In genomic region chr12:93063864-93064263, GRCm38 (mm10) we compare ENCODE assay signal across 26 mouse cellular contexts.
DNase-seq lines count a peak whose midpoint lies in the region; ATAC-seq and TF ChIP-seq lines count a peak whose summit lies in the region.
"Had no signal": no experiment of that assay in that cellular context is flagged by ENCODE, and none has a peak within 500 bp of the region (broad histone marks: within the 10 kb centered on the region; RNA-seq: fewer than 3 reads in every experiment).

No protein-coding gene starts in this region.

- no peaks in the 10 kb centered on the region for H3K36me3 ChIP-seq in embryonic facial prominence, embryonic 14.5 days (ENCODE audit: control insufficient read depth, insufficient read depth, low read length)
- H3K36me3 ChIP-seq in embryonic facial prominence, embryonic 10.5 days (replicated peaks): no peaks in the 10 kb centered on the region
- no peaks in the 10 kb centered on the region for H3K36me3 ChIP-seq in kidney, embryonic 15.5 days
- H3K36me3 ChIP-seq in kidney, postnatal 0 days (ENCODE audit: insufficient read depth, low read length): no peaks in the 10 kb centered on the region
- H3K36me3 ChIP-seq: embryonic facial prominence, embryonic 13.5 days; forebrain, embryonic 10.5 days; forebrain, embryonic 12.5 days; G1E had no signal

- H3K4me2 ChIP-seq in embryonic facial prominence, embryonic 14.5 days (ENCODE audit: low read depth, low read length): no peak overlapping the region
- H3K4me2 ChIP-seq in kidney, embryonic 15.5 days: no peak overlapping the region
- H3K4me2 ChIP-seq in kidney, postnatal 0 days (ENCODE audit: low read length): no peak overlapping the region
- H3K4me2 ChIP-seq: embryonic facial prominence, embryonic 13.5 days; forebrain, embryonic 12.5 days had no signal

- H3K9me3 ChIP-seq in embryonic facial prominence, embryonic 14.5 days (ENCODE audit: control insufficient read depth, low read length): no peaks in the 10 kb centered on the region
- H3K9me3 ChIP-seq in embryonic facial prominence, embryonic 10.5 days: no peaks in the 10 kb centered on the region
- no peaks in the 10 kb centered on the region for H3K9me3 ChIP-seq in kidney, embryonic 15.5 days (replicated peaks)
- H3K9me3 ChIP-seq in kidney, postnatal 0 days (replicated peaks; ENCODE audit: low read length): no peaks in the 10 kb centered on the region
- H3K9me3 ChIP-seq: embryonic facial prominence, embryonic 13.5 days; forebrain, embryonic 10.5 days; forebrain, embryonic 12.5 days had no signal

- no peaks in the 10 kb centered on the region for H3K27me3 ChIP-seq in embryonic facial prominence, embryonic 14.5 days (replicated peaks; ENCODE audit: control insufficient read depth, insufficient read depth, low read length)
- H3K27me3 ChIP-seq in embryonic facial prominence, embryonic 10.5 days (replicated peaks; ENCODE audit: low read depth, poor library complexity, severe bottlenecking): no peaks in the 10 kb centered on the region
- no peaks in the 10 kb centered on the region for H3K27me3 ChIP-seq in kidney, embryonic 15.5 days
- H3K27me3 ChIP-seq in kidney, postnatal 0 days (ENCODE audit: insufficient read depth, low read length): no peaks in the 10 kb centered on the region
- H3K27me3 ChIP-seq: CH12.LX; embryonic facial prominence, embryonic 13.5 days; forebrain, embryonic 12.5 days; Patski had no signal

- H3K27ac ChIP-seq in embryonic facial prominence, embryonic 14.5 days (replicated peaks; ENCODE audit: low read depth, low read length): no peak overlapping the region
- H3K27ac ChIP-seq in embryonic facial prominence, embryonic 10.5 days (replicated peaks): no peak overlapping the region
- H3K27ac ChIP-seq in kidney, embryonic 15.5 days: no peak overlapping the region
- H3K27ac ChIP-seq in kidney, postnatal 0 days: no peak overlapping the region
- H3K27ac ChIP-seq in left cerebral cortex, adult 2 months: no peak overlapping the region
- H3K27ac ChIP-seq: embryonic facial prominence, embryonic 13.5 days; forebrain, embryonic 10.5 days; forebrain, embryonic 12.5 days had no signal

- peak; percentile 16 for DNase-seq in embryonic facial prominence, embryonic 14.5 days (ENCODE audit: low spot score)
- no peak for DNase-seq in embryonic facial prominence, embryonic 10.5 days (ENCODE audit: low spot score)
- no peak for DNase-seq in kidney, postnatal 4 days
- DNase-seq in kidney, postnatal 0 days (ENCODE audit: low spot score): peak; percentile 75
- DNase-seq in kidney, adult 11 months: no peak
- DNase-seq in left cerebral cortex, adult 2 months (ENCODE audit: extremely low spot score in 1 of 2, low spot score in 2 of 2): no peak
- DNase-seq: adrenal gland, adult 8-10 months; adrenal gland, postnatal 14 days; adrenal gland, postnatal 36 days; B cell, adult 2 months; cerebellum, adult 11-12 months; cerebellum, adult 2 months; cerebellum, adult 9-10 months; cerebellum, postnatal 10 days; cerebellum, postnatal 25 days had no signal

- no peak for TF ChIP-seq CTCF in kidney, postnatal 0 days (IDR thresholded peaks at IDR 0.05; ENCODE audit: low read depth)
- no peak for TF ChIP-seq CTCF in left cerebral cortex, adult 2 months (IDR thresholded peaks at IDR 0.05)

- 85% methylated on average over 1 of the region's 1 CpGs for WGBS in embryonic facial prominence, embryonic 14.5 days
- 88% methylated on average over 1 of the region's 1 CpGs for WGBS in embryonic facial prominence, embryonic 10.5 days
- WGBS in kidney, embryonic 15.5 days: 29% methylated on average over 1 of the region's 1 CpGs
- WGBS in kidney, postnatal 0 days: 32% methylated on average over 1 of the region's 1 CpGs

- ATAC-seq in embryonic facial prominence, embryonic 14.5 days (ENCODE audit: low read depth): peak; percentile 57; the same call in 1 of the 2 replicates
- peak; percentile 93 for ATAC-seq in kidney, embryonic 15.5 days (replicated peaks; ENCODE audit: low FRiP score)
- 0 out of 2 replicates have a peak, but pooled peaks have one; percentile 25 for ATAC-seq in kidney, postnatal 0 days (replicated peaks; ENCODE audit: low FRiP score, low read depth)
- ATAC-seq: activated CD4-positive, CD25-positive, alpha-beta regulatory T cell, adult 4 months; CD4-positive, CD25-positive, alpha-beta regulatory T cell, adult 4 months; forebrain, embryonic 14.5 days; forebrain, embryonic 16.5 days; Patski had no signal

- H3K4me1 ChIP-seq in embryonic facial prominence, embryonic 14.5 days (ENCODE audit: control insufficient read depth, insufficient read depth, low read length): no peaks in the 10 kb centered on the region
- no peaks in the 10 kb centered on the region for H3K4me1 ChIP-seq in embryonic facial prominence, embryonic 10.5 days
- no peaks in the 10 kb centered on the region for H3K4me1 ChIP-seq in kidney, embryonic 15.5 days
- no peaks in the 10 kb centered on the region for H3K4me1 ChIP-seq in kidney, postnatal 0 days (replicated peaks; ENCODE audit: insufficient read depth, low read length)
- H3K4me1 ChIP-seq: embryonic facial prominence, embryonic 13.5 days; forebrain, embryonic 10.5 days; forebrain, embryonic 12.5 days had no signal

- intact Hi-C loops in left cerebral cortex, adult 2 months (cut with DNase I): no loop called here

- no peak overlapping the region for H3K9ac ChIP-seq in embryonic facial prominence, embryonic 14.5 days (ENCODE audit: low read depth, low read length)
- no peak overlapping the region for H3K9ac ChIP-seq in kidney, embryonic 15.5 days
- no peak overlapping the region for H3K9ac ChIP-seq in kidney, postnatal 0 days (ENCODE audit: low read depth, low read length)
- H3K9ac ChIP-seq: embryonic facial prominence, embryonic 13.5 days; forebrain, embryonic 12.5 days had no signal

- no peak overlapping the region for H3K4me3 ChIP-seq in embryonic facial prominence, embryonic 14.5 days (ENCODE audit: low read depth, low read length)
- H3K4me3 ChIP-seq in embryonic facial prominence, embryonic 10.5 days: no peak overlapping the region
- no peak overlapping the region for H3K4me3 ChIP-seq in kidney, embryonic 15.5 days (replicated peaks)
- no peak overlapping the region for H3K4me3 ChIP-seq in kidney, postnatal 0 days (replicated peaks; ENCODE audit: low read depth, low read length)
- H3K4me3 ChIP-seq in left cerebral cortex, adult 2 months: no peak overlapping the region
- H3K4me3 ChIP-seq: embryonic facial prominence, embryonic 13.5 days; forebrain, embryonic 10.5 days; forebrain, embryonic 12.5 days had no signal

Comparison
In these comparisons a context has a peak if more than half of its experiments do, and no peak if none do; other contexts are left out.
1. DNase-seq: peak in embryonic facial prominence, embryonic 14.5 days (single experiment) and kidney, postnatal 0 days (single experiment); none in embryonic facial prominence, embryonic 10.5 days (single experiment), kidney, postnatal 4 days (0 of 2), kidney, adult 11 months (single experiment) and left cerebral cortex, adult 2 months (0 of 2).
2. ATAC-seq: peak in every context shown above with its lines; median percentile 93 in kidney, embryonic 15.5 days; 57 in embryonic facial prominence, embryonic 14.5 days; 25 in kidney, postnatal 0 days.